Mouse (Mus musculus) thymus, adult 2 months (tissue): ENCODE measurements at regions not wholly inside any gene's neighbourhood (a gene's known extent, or its start where the extent isn't known, plus 50 kb on each side); places are given as distances from the start of the nearest gene placed in this dataset.

Source experiments
- CTCF ChIP-seq: fragments of 200-500 bp; IDR thresholded peaks from 2 replicates; pipeline ENCODE4 v1.5.1; 2012; ENCODE audit warnings: mild to moderate bottlenecking, control low read depth, low read length, moderate library complexity, borderline replicate concordance; ENCODE audit not compliant: control insufficient read depth, poor library complexity, insufficient read depth; ENCODE audit errors: extremely low read depth
- POLR2A ChIP-seq: fragments of 200-500 bp; IDR thresholded peaks from 2 replicates; pipeline ENCODE4 v1.6.1; 2012; ENCODE audit warnings: mild to moderate bottlenecking, low read length, control low read depth, moderate library complexity; ENCODE audit not compliant: control insufficient read depth, poor library complexity, insufficient read depth; ENCODE audit errors: extremely low read depth

DNA sequence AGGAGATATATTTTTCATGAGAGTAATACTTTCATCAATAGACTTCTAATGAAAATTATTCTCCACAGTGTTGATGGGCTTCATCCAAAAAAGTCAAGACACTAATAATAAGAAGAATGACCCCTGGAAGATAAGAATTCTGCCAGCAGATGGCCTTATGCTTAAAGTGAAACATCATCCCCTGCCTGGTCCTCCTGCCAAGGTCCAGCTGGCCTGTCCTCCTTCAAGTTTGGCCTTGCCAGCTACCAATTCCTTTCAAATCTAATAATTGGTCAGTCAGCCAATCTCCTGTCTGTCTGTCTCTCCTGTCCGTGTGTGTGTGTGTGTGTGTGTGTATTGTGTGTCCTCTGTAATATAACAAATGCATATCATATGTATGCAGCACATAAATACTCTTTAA lies 388.8 kb downstream of the Wdr11 start:
- no peak for TF ChIP-seq CTCF
- TF ChIP-seq POLR2A = no peak
